Mouse (Mus musculus) CH12.LX (cell line): ENCODE data around the gene Rpl9-ps1. TPM values are rescaled to one million over a fixed set of nuclear protein-coding genes. Genes with fewer than 3 reads are reported as not detected.
A peak's percentile ranks its signal among the peaks of the same experiment; 100 is the strongest.

Experiments
- DNase-seq: peaks from one replicate; pipeline ENCODE4 v3.0.0-alpha.2; 2013; ENCODE audit errors: extremely low read depth
- H3K27ac ChIP-seq: 2 replicates; pipeline ENCODE4 v1.5.1; 2012; ENCODE audit warnings: low read depth, mild to moderate bottlenecking, control low read depth, moderate library complexity; ENCODE audit not compliant: insufficient read depth
- H3K27me3 ChIP-seq: replicated peaks from 2 replicates; pipeline ENCODE3; 2012; ENCODE audit warnings: inconsistent platforms
- H3K36me3 ChIP-seq, 2 experiments: replicated peaks in 1 of 2; 2 replicates each; pipeline versions ENCODE3 to v1.6.1; 2012; ENCODE audit warnings: inconsistent platforms in 1 of 2, low read length in 1 of 2, mild to moderate bottlenecking in 1 of 2, mixed read lengths in 1 of 2, moderate library complexity in 1 of 2; ENCODE audit not compliant: control insufficient read depth in 1 of 2, insufficient read depth in 1 of 2
- H3K4me1 ChIP-seq, 2 experiments: 2 replicates each; pipeline ENCODE4 v1.6.1; 2012; ENCODE audit warnings: inconsistent platforms in 1 of 2, moderate library complexity in 1 of 2; ENCODE audit not compliant: insufficient read depth in 2 of 2, control insufficient read depth in 1 of 2
- H3K4me2 ChIP-seq: 2 replicates; pipeline ENCODE4 v1.6.1; 2012; ENCODE audit warnings: low read depth, mild to moderate bottlenecking, control low read depth; ENCODE audit not compliant: poor library complexity, insufficient read depth, severe bottlenecking
- H3K4me3 ChIP-seq, 3 experiments: fragments of 150-350 bp in 1 of 3; sonication (generic) in 1 of 3; replicated peaks in 1 of 3; 2 replicates each; pipeline versions ENCODE3 to v1.5.1; 2011 to 2012; ENCODE audit warnings: low read depth in 2 of 3, low read length in 2 of 3, mild to moderate bottlenecking in 2 of 3, moderate library complexity in 2 of 3, control low read depth in 1 of 3, improper control_type of control experiment in 1 of 3, inconsistent platforms in 1 of 3, mixed read lengths in 1 of 3; ENCODE audit not compliant: poor library complexity in 1 of 3
- H3K79me2 ChIP-seq: replicated peaks from 2 replicates; pipeline ENCODE4 v1.6.1; 2012; ENCODE audit warnings: mild to moderate bottlenecking, moderate library complexity; ENCODE audit not compliant: control insufficient read depth, poor library complexity, insufficient read depth, severe bottlenecking; ENCODE audit errors: extremely low read depth
- H3K9ac ChIP-seq: 2 replicates; pipeline ENCODE4 v1.6.1; 2012; ENCODE audit warnings: low read depth, mild to moderate bottlenecking, control low read depth, moderate library complexity; ENCODE audit not compliant: insufficient read depth
- H3K9me3 ChIP-seq: replicated peaks from 2 replicates; pipeline ENCODE3; 2012; ENCODE audit warnings: low read length, inconsistent platforms, mixed read lengths
- BHLHE40 ChIP-seq: IDR thresholded peaks from 2 replicates; pipeline ENCODE4 v1.6.1; 2011; ENCODE audit warnings: mild to moderate bottlenecking, low read depth, low read length, improper control_type of control experiment
- CHD1 ChIP-seq: IDR thresholded peaks from 2 replicates; pipeline ENCODE4 v1.6.1; 2012; ENCODE audit warnings: low read depth, low read length, improper control_type of control experiment, inconsistent platforms
- CHD2 ChIP-seq: IDR thresholded peaks from 2 replicates; pipeline ENCODE4 v1.6.1; 2011; ENCODE audit warnings: low read length, improper control_type of control experiment
- ETS1 ChIP-seq: conservative IDR thresholded peaks from 2 replicates; pipeline ENCODE4 v1.6.1; 2012; ENCODE audit warnings: low read depth, mild to moderate bottlenecking, inconsistent platforms, low read length, improper control_type of control experiment, moderate library complexity
- HCFC1 ChIP-seq: IDR thresholded peaks from 2 replicates; pipeline ENCODE4 v1.6.1; 2012; ENCODE audit warnings: low read depth, mild to moderate bottlenecking, inconsistent platforms, low read length, improper control_type of control experiment
- IRF4 ChIP-seq: IDR thresholded peaks from 2 replicates; pipeline ENCODE4 v1.6.1; 2014; ENCODE audit warnings: low read depth, mild to moderate bottlenecking, inconsistent platforms, low read length, improper control_type of control experiment
- JUND ChIP-seq: conservative IDR thresholded peaks from 2 replicates; pipeline ENCODE4 v1.6.1; 2011; ENCODE audit warnings: low read depth, low read length, improper control_type of control experiment
- MAFK ChIP-seq: IDR thresholded peaks from 2 replicates; pipeline ENCODE4 v1.6.1; 2011; ENCODE audit warnings: low read length, improper control_type of control experiment; ENCODE audit not compliant: insufficient replicate concordance
- MAX ChIP-seq: IDR thresholded peaks from 2 replicates; pipeline ENCODE4 v1.6.1; 2011; ENCODE audit warnings: low read length, improper control_type of control experiment
- MAZ ChIP-seq: IDR thresholded peaks from 2 replicates; pipeline ENCODE4 v1.6.1; 2012; ENCODE audit warnings: low read depth, mild to moderate bottlenecking, inconsistent platforms, low read length, improper control_type of control experiment, moderate library complexity
- MEF2A ChIP-seq: IDR thresholded peaks from 2 replicates; pipeline ENCODE4 v1.6.1; 2014; ENCODE audit warnings: low read depth, mild to moderate bottlenecking, inconsistent platforms, low read length, improper control_type of control experiment, borderline replicate concordance
- MYC ChIP-seq: IDR thresholded peaks from 2 replicates; pipeline ENCODE4 v1.6.1; 2011; ENCODE audit warnings: low read depth, mild to moderate bottlenecking, improper control_type of control experiment, low read length
- NELFE ChIP-seq: IDR thresholded peaks from 2 replicates; pipeline ENCODE4 v1.6.1; 2011; ENCODE audit warnings: low read depth, low read length, improper control_type of control experiment
- NRF1 ChIP-seq: IDR thresholded peaks from 2 replicates; pipeline ENCODE4 v1.6.1; 2014; ENCODE audit warnings: low read depth, mild to moderate bottlenecking, inconsistent platforms, low read length, improper control_type of control experiment, moderate library complexity
- PAX5 ChIP-seq: IDR thresholded peaks from 2 replicates; pipeline ENCODE4 v1.6.1; 2012; ENCODE audit warnings: low read length, inconsistent platforms, mixed read lengths
- POLR2A ChIP-seq: IDR thresholded peaks from 2 replicates; pipeline ENCODE4 v1.6.1; 2011; ENCODE audit warnings: low read depth, mild to moderate bottlenecking, improper control_type of control experiment, low read length
- POLR2AphosphoS2 ChIP-seq: IDR thresholded peaks from 2 replicates; pipeline ENCODE4 v1.6.1; 2011; ENCODE audit warnings: low read depth, low read length, improper control_type of control experiment
- RCOR1 ChIP-seq: conservative IDR thresholded peaks from 2 replicates; pipeline ENCODE4 v1.6.1; 2012; ENCODE audit warnings: low read depth, mild to moderate bottlenecking, inconsistent platforms, low read length, improper control_type of control experiment
- SIN3A ChIP-seq: IDR thresholded peaks from 2 replicates; pipeline ENCODE4 v1.6.1; 2012; ENCODE audit warnings: low read length, improper control_type of control experiment, inconsistent platforms
- SMC3 ChIP-seq: IDR thresholded peaks from 2 replicates; pipeline ENCODE4 v1.6.1; 2011; ENCODE audit warnings: low read depth, low read length, improper control_type of control experiment
- TBP ChIP-seq: conservative IDR thresholded peaks from 2 replicates; pipeline ENCODE4 v1.6.1; 2011; ENCODE audit warnings: low read depth, low read length, improper control_type of control experiment
- TCF12 ChIP-seq: IDR thresholded peaks from 2 replicates; pipeline ENCODE4 v1.6.1; 2014; ENCODE audit warnings: low read depth, mild to moderate bottlenecking, inconsistent platforms, low read length, improper control_type of control experiment
- ZC3H11A ChIP-seq: IDR thresholded peaks from 2 replicates; pipeline ENCODE4 v1.6.1; 2012; ENCODE audit warnings: low read depth, mild to moderate bottlenecking, inconsistent platforms, low read length, improper control_type of control experiment
- ZKSCAN1 ChIP-seq: IDR thresholded peaks from 2 replicates; pipeline ENCODE4 v1.6.1; 2012; ENCODE audit warnings: low read depth, inconsistent platforms, low read length, improper control_type of control experiment, borderline replicate concordance
- ZNF384 ChIP-seq: IDR thresholded peaks from 2 replicates; pipeline ENCODE4 v1.6.1; 2012; ENCODE audit warnings: low read depth, low read length, improper control_type of control experiment, inconsistent platforms
- dilution Hi-C: fragments of 300-500 bp; cut with MboI; formaldehyde crosslinking; loops from 2 replicates; pipeline ENCODE4 v1.14.3; 2020; ENCODE audit warnings: low sequenced_read_pairs; ENCODE audit not compliant: extremely low pct_unique_long_range_greater_than_20kb, extremely low pct_ligation_motif_present
- in situ Hi-C: fragments of 300-500 bp; cut with MboI; formaldehyde crosslinking; loops from 3 replicates; pipeline ENCODE4 v1.14.3; 2019; ENCODE audit warnings: low sequenced_read_pairs, low pct_ligation_motif_present, low pct_unique_long_range_greater_than_20kb, mixed read lengths
- polyA plus RNA-seq: library from polyadenylated mRNA; unstranded; fragments of >175 nt; gene quantifications from 2 replicates; pipeline ENCODE4 v1.2.1, GENCODE M21; 2012; ENCODE audit warnings: low read depth; ENCODE audit not compliant: insufficient read length
- total RNA-seq, 2 experiments: library from RNA; depleted of rRNA; stranded (reverse); fragments of 300-350 nt in 1 of 2; fragments of >200 nt in 1 of 2; gene quantifications; 2 replicates each; pipeline ENCODE4 v1.2.3; 2012 to 2014

The Rpl9-ps1 gene
- total and polyA plus RNA-seq, 3 experiments = not detected

- DNase-seq = peak; percentile 72
- H3K4me1 ChIP-seq = peaks cover 16 to 32% of the 10 kb centered on the region in 2 experiments
- H3K4me3 ChIP-seq = no peak overlapping the region
- H3K27me3 ChIP-seq = no peaks in the 10 kb centered on the region
- H3K27ac ChIP-seq = no peak overlapping the region
- H3K4me2 ChIP-seq = no peak overlapping the region
- in situ Hi-C loops (no loop called here), dilution Hi-C loops (no loop called here)
- TF ChIP-seq CHD2 (no peak), POLR2AphosphoS2 (no peak), MAFK (0 out of 2 replicates have a peak, but pooled peaks have one; percentile 41), ZNF384 (no peak), IRF4 (0 out of 2 replicates have a peak, but pooled peaks have one; percentile 52), ETS1 (peak; percentile 93), ZKSCAN1 (no peak), PAX5 (no peak), ZC3H11A (no peak), RCOR1 (no peak), MAX (peak; percentile 69), NRF1 (no peak), SMC3 (no peak), MEF2A (peak; percentile 80), MYC (no peak), TBP (no peak), SIN3A (no peak), NELFE (no peak), BHLHE40 (peak; percentile 96), JUND (no peak), POLR2A (no peak), TCF12 (peak; percentile 37; the same call in 1 of the 2 replicates), CHD1 (no peak), HCFC1 (no peak), MAZ (0 out of 2 replicates have a peak, but pooled peaks have one; percentile 24)
- H3K9me3 ChIP-seq = no peaks in the 10 kb centered on the region
- H3K9ac ChIP-seq = no peak overlapping the region
- H3K36me3 ChIP-seq = no peaks in the 10 kb centered on the region
- no peaks in the 10 kb centered on the region for H3K79me2 ChIP-seq
Observed at GRCm38 (mm10) chr11:83640141-83640540, 5.3 kb downstream of the Rpl9-ps1 start.
